30 mouse cellular contexts compared by ENCODE assay signal in the genomic region with DNA sequence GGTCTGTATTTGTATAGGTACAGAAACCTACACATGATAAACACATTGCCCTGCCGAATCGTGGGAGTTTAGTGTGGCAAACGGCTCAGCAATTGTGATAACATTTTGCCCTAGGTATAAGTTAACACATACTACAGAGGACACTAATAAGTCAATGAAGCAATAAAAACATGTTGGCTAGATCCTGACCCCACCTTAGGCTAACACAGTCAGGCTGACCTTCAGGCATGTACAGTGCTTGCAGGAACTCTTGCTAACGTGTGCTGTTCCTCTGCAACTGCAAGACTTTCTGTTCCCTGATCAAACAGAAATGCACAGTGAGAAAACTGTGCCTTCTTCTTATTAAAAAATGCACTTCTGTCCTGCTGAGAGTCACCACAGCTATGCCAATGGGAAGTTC. TPM values are rescaled to one million over a fixed set of nuclear protein-coding genes. Genes with fewer than 3 reads are reported as not detected.
A peak's percentile ranks its signal among the peaks of the same experiment; 100 is the strongest.
DNase-seq lines count a peak whose midpoint lies in the region; ATAC-seq lines count a peak whose summit lies in the region.
"Had no signal": no experiment of that assay in that cellular context is flagged by ENCODE, and none has a peak within 500 bp of the region (broad histone marks: within the 10 kb centered on the region; RNA-seq: fewer than 3 reads in every experiment).

No protein-coding gene starts in this region.

- no peak overlapping the region for H3K4me3 ChIP-seq in intestine, embryonic 14.5 days (ENCODE audit: low read depth, low read length)
- H3K4me3 ChIP-seq in intestine, embryonic 15.5 days (replicated peaks) = no peak overlapping the region
- H3K4me3 ChIP-seq in hindbrain, embryonic 12.5 days = no peak overlapping the region
- H3K4me3 ChIP-seq: embryonic facial prominence, embryonic 12.5 days; embryonic facial prominence, embryonic 15.5 days; gastrocnemius, adult 2 months; heart, embryonic 13.5 days; hindbrain, embryonic 10.5 days had no signal

- no peak for DNase-seq in intestine, embryonic 14.5 days (ENCODE audit: low spot score)
- DNase-seq in large intestine, adult 2 months (ENCODE audit: low read depth, low spot score) = peak; percentile 68
- no peak for DNase-seq in thymus, postnatal 36 days
- DNase-seq in left cerebral cortex, postnatal 4 days = no peak
- DNase-seq: adrenal gland, adult 8-10 months; adrenal gland, postnatal 25 days; cerebellum, adult 11-12 months; cerebellum, adult 8-10 months; cerebellum, postnatal 10 days; forebrain, postnatal 0 days; gastrocnemius, adult 2 months; gastrocnemius, postnatal 14 days; heart, adult 18-20 months had no signal

- no peak overlapping the region for H3K9ac ChIP-seq in intestine, embryonic 14.5 days (ENCODE audit: low read length)
- H3K9ac ChIP-seq in intestine, embryonic 15.5 days = no peak overlapping the region
- H3K9ac ChIP-seq in hindbrain, embryonic 12.5 days = no peak overlapping the region
- H3K9ac ChIP-seq: embryonic facial prominence, embryonic 12.5 days; embryonic facial prominence, embryonic 15.5 days; forebrain, postnatal 0 days; heart, embryonic 13.5 days; hindbrain, embryonic 14.5 days had no signal

- 0 out of 2 replicates have a peak, but pooled peaks have one; percentile 66 for ATAC-seq in intestine, embryonic 14.5 days (replicated peaks; ENCODE audit: low FRiP score, low TSS enrichment, low read depth)
- peak; percentile 88 for ATAC-seq in intestine, embryonic 15.5 days
- ATAC-seq in hindbrain, embryonic 12.5 days (ENCODE audit: low FRiP score) = no peak
- ATAC-seq: CD4-positive, CD25-positive, alpha-beta regulatory T cell, adult 4 months; forebrain, embryonic 14.5 days; forebrain, postnatal 0 days; hindbrain, postnatal 0 days; inflammation-experienced regulatory T-cells, adult 6 months had no signal

- H3K4me1 ChIP-seq in intestine, embryonic 14.5 days (replicated peaks; ENCODE audit: control insufficient read depth, insufficient read depth, low read length) = 0 out of 2 replicates have a peak, but pooled peaks cover 4% of the 10 kb centered on the region
- 0 out of 2 replicates have a peak, but pooled peaks cover 2% of the 10 kb centered on the region for H3K4me1 ChIP-seq in intestine, embryonic 15.5 days (replicated peaks)
- H3K4me1 ChIP-seq in hindbrain, embryonic 12.5 days = no peaks in the 10 kb centered on the region
- H3K4me1 ChIP-seq: embryonic facial prominence, embryonic 12.5 days; embryonic facial prominence, embryonic 15.5 days; heart, embryonic 13.5 days had no signal

- no peak overlapping the region for H3K27ac ChIP-seq in intestine, embryonic 14.5 days (ENCODE audit: low read depth)
- peak overlapping the region; percentile 48; the same call in 1 of the 2 replicates for H3K27ac ChIP-seq in intestine, embryonic 15.5 days
- H3K27ac ChIP-seq in hindbrain, embryonic 12.5 days = no peak overlapping the region
- H3K27ac ChIP-seq: embryonic facial prominence, embryonic 12.5 days; embryonic facial prominence, embryonic 15.5 days; gastrocnemius, adult 2 months; heart, embryonic 13.5 days; hindbrain, embryonic 10.5 days; hindbrain, embryonic 14.5 days; hindbrain, postnatal 0 days had no signal

- H3K9me3 ChIP-seq in intestine, embryonic 14.5 days (ENCODE audit: control insufficient read depth, low read length) = no peaks in the 10 kb centered on the region
- H3K9me3 ChIP-seq in intestine, embryonic 15.5 days = no peaks in the 10 kb centered on the region
- no peaks in the 10 kb centered on the region for H3K9me3 ChIP-seq in hindbrain, embryonic 12.5 days (replicated peaks)
- H3K9me3 ChIP-seq: embryonic facial prominence, embryonic 12.5 days; embryonic facial prominence, embryonic 15.5 days; heart, embryonic 13.5 days; hindbrain, embryonic 10.5 days had no signal

- 55% methylated on average over 4 of the region's 4 CpGs for WGBS in intestine, embryonic 14.5 days
- 47% methylated on average over 4 of the region's 4 CpGs for WGBS in intestine, embryonic 15.5 days
- WGBS in large intestine, adult 2 months = 16% methylated on average over 4 of the region's 4 CpGs
- 82% methylated on average over 4 of the region's 4 CpGs for WGBS in hindbrain, embryonic 12.5 days

- no peaks in the 10 kb centered on the region for H3K36me3 ChIP-seq in intestine, embryonic 14.5 days (ENCODE audit: control insufficient read depth, insufficient read depth, low read length)
- H3K36me3 ChIP-seq in intestine, embryonic 15.5 days = no peaks in the 10 kb centered on the region
- no peaks in the 10 kb centered on the region for H3K36me3 ChIP-seq in hindbrain, embryonic 12.5 days
- H3K36me3 ChIP-seq: embryonic facial prominence, embryonic 12.5 days; embryonic facial prominence, embryonic 15.5 days; heart, embryonic 13.5 days; hindbrain, embryonic 10.5 days had no signal

- H3K4me2 ChIP-seq in intestine, embryonic 14.5 days (ENCODE audit: low read length) = no peak overlapping the region
- H3K4me2 ChIP-seq in intestine, embryonic 15.5 days (replicated peaks) = 0 out of 2 replicates have a peak overlapping the region, but pooled peaks have one; percentile 12
- H3K4me2 ChIP-seq in hindbrain, embryonic 12.5 days (replicated peaks) = no peak overlapping the region
- H3K4me2 ChIP-seq: embryonic facial prominence, embryonic 12.5 days; embryonic facial prominence, embryonic 15.5 days; heart, embryonic 13.5 days; hindbrain, embryonic 14.5 days had no signal

- intact Hi-C loops in left cerebral cortex, postnatal 4 days (cut with DNase I) = loop anchor here (10.0 kb wide), 1 partner anchor 109 kb away; a partner anchor contains a TSS

- no peaks in the 10 kb centered on the region for H3K27me3 ChIP-seq in intestine, embryonic 14.5 days (replicated peaks; ENCODE audit: control insufficient read depth, insufficient read depth, low read length)
- no peaks in the 10 kb centered on the region for H3K27me3 ChIP-seq in intestine, embryonic 15.5 days (replicated peaks)
- no peaks in the 10 kb centered on the region for H3K27me3 ChIP-seq in hindbrain, embryonic 12.5 days
- H3K27me3 ChIP-seq: embryonic facial prominence, embryonic 12.5 days; embryonic facial prominence, embryonic 15.5 days; heart, embryonic 13.5 days had no signal

RNA-seq across cellular contexts. Expression of a gene that starts 9.6 kb away (rescaled TPM):
- polyA plus RNA-seq in intestine, embryonic 14.5 days (2014; fragmentation: Nextera tagmentation; extraction: Ambion mirVana) = 0.11 TPM in 1 of 2 replicates, not detected in the other
- polyA plus RNA-seq in intestine, embryonic 15.5 days (2015; fragmentation: Nextera tagmentation; extraction: Ambion mirVana) = not detected in 2 replicates
- polyA plus RNA-seq in large intestine, adult 2 months (2012; rRNA removed) = 0.22 and 0.42 TPM in 2 replicates
- not detected in 2 replicates for polyA plus RNA-seq in hindbrain, embryonic 12.5 days (2016; fragmentation: Nextera tagmentation; extraction: Ambion mirVana)
- not detected for total RNA-seq in left cerebral cortex, postnatal 4 days (2021)
- total RNA-seq: adrenal gland, adult 8-10 months; adrenal gland, postnatal 25 days; gastrocnemius, adult 2 months; gastrocnemius, postnatal 14 days; gastrocnemius, postnatal 4 days; heart, adult 18-20 months; heart, postnatal 25 days; MEL had no signal
- polyA plus RNA-seq: brain, embryonic 14.5 days; C2C12; CD4-positive, CD25-positive, alpha-beta regulatory T cell, adult 4 months; embryonic facial prominence, embryonic 12.5 days; embryonic facial prominence, embryonic 15.5 days; forebrain, embryonic 11.5 days; heart, embryonic 13.5 days; hindbrain, embryonic 10.5 days; hindbrain, embryonic 14.5 days; inflammation-experienced regulatory T-cells, adult 6 months had no signal

RNA-seq across cellular contexts. Expression of a gene that starts 16.6 kb away (rescaled TPM):
- polyA plus RNA-seq in intestine, embryonic 14.5 days (2014; fragmentation: Nextera tagmentation; extraction: Ambion mirVana) = 6.0 and 6.6 TPM in 2 replicates
- 6.4 and 9.5 TPM in 2 replicates for polyA plus RNA-seq in intestine, embryonic 15.5 days (2015; fragmentation: Nextera tagmentation; extraction: Ambion mirVana)
- 33.1 and 61.0 TPM in 2 replicates for polyA plus RNA-seq in large intestine, adult 2 months (2012; rRNA removed)
- 0.96 and 1.2 TPM in 2 replicates for polyA plus RNA-seq in hindbrain, embryonic 12.5 days (2016; fragmentation: Nextera tagmentation; extraction: Ambion mirVana)
- under 1 TPM in 1 of 2 experiments, not detected in 1; 0.20 TPM for total RNA-seq in left cerebral cortex, postnatal 4 days (2021)
- total RNA-seq: gastrocnemius, postnatal 14 days had no signal

RNA-seq across cellular contexts. Expression of a gene that starts 36.6 kb away (rescaled TPM):
- polyA plus RNA-seq in intestine, embryonic 14.5 days (2014; fragmentation: Nextera tagmentation; extraction: Ambion mirVana) = 1.2 TPM in 2 replicates
- 2.0 TPM in 2 replicates for polyA plus RNA-seq in intestine, embryonic 15.5 days (2015; fragmentation: Nextera tagmentation; extraction: Ambion mirVana)
- 19.2 and 41.4 TPM in 2 replicates for polyA plus RNA-seq in large intestine, adult 2 months (2012; rRNA removed)
- polyA plus RNA-seq in hindbrain, embryonic 12.5 days (2016; fragmentation: Nextera tagmentation; extraction: Ambion mirVana) = not detected in 2 replicates
- total RNA-seq in left cerebral cortex, postnatal 4 days (2021) = not detected
- total RNA-seq: gastrocnemius, postnatal 4 days; heart, adult 18-20 months; MEL had no signal
- polyA plus RNA-seq: C2C12; forebrain, embryonic 11.5 days; forebrain, embryonic 14.5 days had no signal
